Comparison of ENCODE assay signal across 10 mouse cellular contexts in genomic region chr1:181552533-181553410, GRCm38 (mm10). TPM values are rescaled to one million over a fixed set of nuclear protein-coding genes. Genes with fewer than 3 reads are reported as not detected.
A peak's percentile ranks its signal among the peaks of the same experiment; 100 is the strongest.
DNase-seq lines count a peak whose midpoint lies in the region; ATAC-seq and TF ChIP-seq lines count a peak whose summit lies in the region.
"Had no signal": no experiment of that assay in that cellular context is flagged by ENCODE, and none has a peak within 500 bp of the region (broad histone marks: within the 10 kb centered on the region; RNA-seq: fewer than 3 reads in every experiment).

No protein-coding gene starts in this region.

- H3K27ac ChIP-seq in kidney, embryonic 15.5 days = no peak overlapping the region
- H3K27ac ChIP-seq: liver, embryonic 14.5 days had no signal

- H3K9me3 ChIP-seq in kidney, embryonic 15.5 days (replicated peaks) = no peaks in the 10 kb centered on the region

- WGBS in kidney, embryonic 15.5 days = 29% methylated on average over 10 of the region's 10 CpGs

- H3K4me1 ChIP-seq in kidney, embryonic 15.5 days = peaks cover 14% of the 10 kb centered on the region

- H3K4me2 ChIP-seq in kidney, embryonic 15.5 days = no peak overlapping the region

- no peak for TF ChIP-seq CTCF in Patski (IDR thresholded peaks at IDR 0.05)

- in situ Hi-C loops in Patski (cut with MboI; ENCODE audit: low pct_unique_long_range_greater_than_20kb) = no loop called here

- no peak overlapping the region for H3K9ac ChIP-seq in kidney, embryonic 15.5 days
- H3K9ac ChIP-seq: liver, embryonic 14.5 days had no signal

- H3K27me3 ChIP-seq in kidney, embryonic 15.5 days = no peaks in the 10 kb centered on the region
- no peaks in the 10 kb centered on the region for H3K27me3 ChIP-seq in Patski

- POLR2A ChIA-PET in Patski (lab: Charles Lee) = no interaction called here

- DNase-seq in kidney, adult 9 months = no peak
- DNase-seq in Patski (ENCODE audit: low read depth, low spot score) = peak; percentile 75
- peak; percentile 25 to 50 for DNase-seq in monocyte, adult 2 months (ENCODE audit: low read depth in 1 of 2, low spot score in 2 of 2)
- DNase-seq in heart, postnatal 10 days = no peak
- no peak for DNase-seq in kidney, adult 8-10 months

- peak; percentile 52; the same call in 1 of the 2 replicates for ATAC-seq in kidney, embryonic 15.5 days (replicated peaks; ENCODE audit: low FRiP score)
- ATAC-seq in Patski = peak; percentile 84
- ATAC-seq in common myeloid progenitor, adult 5-6 weeks (replicated peaks; ENCODE audit: low read depth, poor library complexity, severe bottlenecking) = peak; percentile 89
- ATAC-seq in activated CD4-positive, CD25-positive, alpha-beta regulatory T cell, adult 4 months = no peak

- CTCF ChIA-PET in Patski (lab: Charles Lee) = interaction anchor here (0.8 to 1.7 kb wide), 6 partner anchors 9 to 280 kb away, joined by 3 to 8 read pairs (median 4); no protein-coding TSS in a partner anchor

- intact Hi-C loops in heart, postnatal 10 days (cut with DNase I) = no loop called here

- H3K4me3 ChIP-seq in kidney, embryonic 15.5 days (replicated peaks) = no peak overlapping the region

- no peaks in the 10 kb centered on the region for H3K36me3 ChIP-seq in kidney, embryonic 15.5 days

RNA-seq across cellular contexts. Expression of gene Dnah14, which starts 23.6 kb away (rescaled TPM):
- 1.4 and 2.0 TPM in 2 replicates for polyA plus RNA-seq in kidney, embryonic 15.5 days (2015; fragmentation: Nextera tagmentation; extraction: Ambion mirVana)
- 0.40 TPM for polyA plus RNA-seq in Patski (2021)
- total RNA-seq in common myeloid progenitor, adult 5-6 weeks (2017) = 4.4 and 4.6 TPM in 2 replicates
- not detected for total RNA-seq in heart, postnatal 10 days (2021)
- polyA plus RNA-seq in activated CD4-positive, CD25-positive, alpha-beta regulatory T cell, adult 4 months (2017; shearing (Covaris generic)) = 1 to 10 TPM; 3.2 to 4.8 TPM
- total RNA-seq: heart, adult 18-20 months had no signal

RNA-seq across cellular contexts. Expression of gene Ccdc121, which starts 41.5 kb away (rescaled TPM):
- 0.08 and 0.32 TPM in 2 replicates for polyA plus RNA-seq in kidney, embryonic 15.5 days (2015; fragmentation: Nextera tagmentation; extraction: Ambion mirVana)
- not detected for polyA plus RNA-seq in Patski (2021)
- not detected in 2 replicates for total RNA-seq in common myeloid progenitor, adult 5-6 weeks (2017)
- not detected for total RNA-seq in heart, postnatal 10 days (2021)
- not detected for polyA plus RNA-seq in activated CD4-positive, CD25-positive, alpha-beta regulatory T cell, adult 4 months (2017; shearing (Covaris generic))
- total RNA-seq: heart, adult 18-20 months had no signal
- polyA plus RNA-seq: liver, embryonic 14.5 days had no signal

Comparison
In these comparisons a context has a peak if more than half of its experiments do, and no peak if none do; other contexts are left out.
1. DNase-seq: peak in Patski (single experiment) and monocyte, adult 2 months (2 of 2); none in kidney, adult 9 months (single experiment), heart, postnatal 10 days (0 of 2) and kidney, adult 8-10 months (0 of 2).